Mouse (Mus musculus) CD4-positive helper T cell, adult 2 months (primary cell): ENCODE measurements at regions not wholly inside any gene's neighbourhood (a gene's known extent, or its start where the extent isn't known, plus 50 kb on each side); places are given as distances from the start of the nearest gene placed in this dataset.

ENCODE experiments used
- DNase-seq: peaks from one replicate; pipeline ENCODE4 v3.0.0-alpha.2; 2012; ENCODE audit warnings: low read depth, missing footprints, low spot score

DNA sequence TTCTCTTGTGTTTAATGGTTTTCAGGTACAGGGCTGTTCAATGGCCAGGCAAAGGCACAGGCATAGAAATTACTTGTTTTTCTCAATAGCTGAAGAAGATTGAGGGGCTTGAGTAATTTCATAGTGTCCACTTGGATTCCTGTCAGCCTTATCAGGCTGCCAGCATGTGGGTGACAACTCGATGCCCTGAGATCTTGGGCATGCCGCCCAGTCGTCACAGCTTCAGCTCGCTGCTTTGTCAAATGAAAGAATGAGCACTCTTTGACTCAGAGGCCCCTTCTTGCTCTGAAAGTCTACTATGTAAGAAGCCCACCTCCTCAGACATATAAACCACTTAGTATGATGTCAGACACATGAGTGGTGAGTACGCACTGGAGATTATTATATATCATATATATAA, 272.6 kb downstream of the Rwdd3 start:
- DNase-seq = no peak

DNA sequence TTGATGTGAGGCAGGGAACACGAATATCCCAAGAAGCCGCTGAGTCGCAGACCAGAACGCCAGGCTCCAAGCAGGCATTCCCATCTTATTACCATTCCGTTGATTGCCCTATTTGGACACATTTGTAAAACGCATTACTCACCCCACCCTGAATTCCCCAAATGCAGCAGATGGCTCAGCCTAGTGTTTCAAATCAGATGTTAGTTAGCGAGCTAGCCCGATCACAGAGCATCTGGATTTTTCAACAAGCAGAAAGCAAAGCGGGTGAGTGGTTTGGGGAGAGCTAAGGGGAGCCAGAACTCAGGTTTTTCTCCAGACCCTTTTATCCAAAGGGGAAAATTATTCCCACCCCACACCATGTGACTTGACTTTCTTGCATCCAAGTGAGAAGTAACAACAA, 273.2 kb downstream of the Rwdd3 start:
- DNase-seq = no peak

DNA sequence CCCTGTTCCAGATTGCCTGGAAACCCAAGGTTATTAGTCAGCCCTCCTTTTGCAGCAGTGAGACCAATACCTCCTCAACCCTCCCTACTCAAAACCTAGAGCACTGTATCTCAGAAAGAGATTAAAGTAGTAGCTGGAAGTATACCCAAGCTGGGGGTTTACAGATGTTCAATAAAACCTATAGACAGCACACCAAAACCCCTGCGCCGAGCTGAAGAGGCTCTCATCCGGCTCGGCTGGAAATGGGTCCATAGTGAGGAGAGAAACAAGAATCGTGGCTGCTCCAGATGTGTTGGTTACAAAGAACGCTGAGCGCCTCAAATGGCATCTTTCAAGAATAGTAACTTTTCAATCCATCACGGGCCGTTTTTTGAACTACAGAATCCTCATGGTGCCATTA, 273.7 kb downstream of the Rwdd3 start:
- no peak for DNase-seq

- DNase-seq = no peak
Measured at GRCm38 (mm10) chr3:120897221-120897620, 274.3 kb downstream of the Rwdd3 start.

GRCm38 (mm10) chr3:120886063-120886841, 285.2 kb downstream of the Rwdd3 start:
- no peak for DNase-seq

DNA sequence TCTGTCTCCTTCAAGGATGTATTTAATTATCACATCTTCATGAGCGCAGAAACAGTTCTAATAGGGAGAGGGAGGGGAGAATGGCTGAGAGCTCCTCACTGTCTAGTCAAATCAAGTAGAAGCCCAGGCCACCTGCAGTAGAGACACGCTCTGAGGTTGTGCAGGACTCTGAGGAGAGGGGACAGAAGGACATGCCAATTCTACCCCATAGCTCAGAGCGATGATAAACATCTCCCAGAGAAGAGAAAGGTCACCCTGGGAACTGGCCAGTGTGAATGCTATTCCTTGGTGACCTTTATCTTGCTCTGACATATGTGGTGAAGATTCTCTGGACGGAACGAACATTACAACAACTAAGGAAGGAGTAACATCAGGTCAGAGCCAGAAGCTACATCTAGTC, 286.1 kb downstream of the Rwdd3 start:
- DNase-seq = no peak

DNA sequence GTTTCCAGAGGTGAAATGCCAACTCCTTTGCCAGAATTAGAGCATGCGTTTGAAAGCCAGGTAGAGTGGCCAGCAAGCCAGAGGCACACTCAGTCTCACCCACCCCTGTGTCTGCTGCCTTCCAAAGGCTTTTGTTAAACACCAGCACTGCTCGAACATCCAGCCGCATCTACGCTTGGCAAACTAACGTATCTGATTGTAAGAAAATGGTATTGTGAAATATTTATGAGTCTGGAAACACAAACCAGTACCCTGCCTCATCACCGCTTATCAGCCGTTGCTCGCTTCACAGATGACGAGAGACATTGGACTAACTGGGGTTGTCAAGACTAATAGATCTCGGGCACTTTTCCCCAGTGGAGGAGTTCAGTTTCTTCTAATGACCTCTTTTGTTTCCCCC, 287.3 kb downstream of the Rwdd3 start:
- DNase-seq = no peak

DNA sequence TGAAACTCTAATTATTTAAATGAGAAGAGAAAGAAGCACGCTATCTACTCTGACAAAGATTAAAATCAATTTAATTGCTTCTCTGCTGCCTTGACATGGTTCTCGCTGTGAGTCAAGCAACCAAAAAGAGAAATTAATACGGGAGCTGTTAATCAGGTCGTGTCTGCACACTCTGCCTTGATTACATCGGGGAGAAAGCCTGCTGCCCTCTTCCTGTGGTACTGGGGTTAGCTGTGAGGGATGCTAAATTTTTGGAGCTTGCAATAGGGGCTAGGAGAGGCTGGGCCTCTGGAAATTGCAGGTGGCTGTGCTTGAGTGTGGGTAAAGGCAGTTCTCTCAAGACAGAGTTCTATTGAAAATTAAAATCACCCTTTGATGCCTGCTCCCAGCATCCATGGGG, 287.8 kb downstream of the Rwdd3 start:
- no peak for DNase-seq

DNA sequence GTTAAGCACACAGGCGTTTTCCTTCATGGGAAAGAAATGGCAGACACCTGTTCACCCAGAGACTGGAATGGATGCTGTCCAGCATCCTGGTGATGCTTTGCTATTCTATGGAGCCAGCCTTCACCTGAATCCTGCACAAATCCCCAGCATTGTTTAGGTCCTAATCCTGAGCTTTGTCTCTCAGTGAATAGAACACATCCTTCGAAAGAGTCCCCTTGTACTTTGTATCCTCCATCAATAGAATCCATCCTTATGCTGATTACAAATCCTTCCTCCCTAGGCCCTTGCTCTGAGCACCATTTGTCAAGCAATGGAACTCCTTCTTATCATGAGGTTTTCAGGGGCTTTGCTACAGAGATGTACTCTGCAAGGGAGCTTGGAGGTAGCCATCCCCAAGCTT, 292.1 kb downstream of the Rwdd3 start:
- DNase-seq = no peak

- DNase-seq = no peak
Measured at GRCm38 (mm10) chr3:120875740-120876139, 295.8 kb downstream of the Rwdd3 start.

DNA sequence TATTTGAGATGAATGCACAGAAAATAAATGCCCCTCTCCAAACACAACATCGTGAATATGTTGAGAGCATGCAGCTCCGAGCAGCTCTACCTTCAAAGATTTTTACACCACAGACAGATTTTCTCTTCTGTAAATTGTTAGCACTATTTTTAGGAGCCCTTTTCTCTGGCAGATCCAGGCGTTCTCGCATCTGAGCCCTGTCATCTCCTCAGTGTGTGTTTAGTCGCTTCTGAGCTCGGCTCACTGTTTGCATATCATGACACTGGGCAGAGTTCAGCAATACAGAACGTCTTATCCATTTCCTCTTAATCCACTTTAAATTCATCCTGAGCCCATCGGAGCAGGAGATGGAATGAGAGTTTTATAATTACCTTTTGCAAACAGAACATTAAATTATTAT, 306.5 kb downstream of the Rwdd3 start:
- DNase-seq = no peak

DNA sequence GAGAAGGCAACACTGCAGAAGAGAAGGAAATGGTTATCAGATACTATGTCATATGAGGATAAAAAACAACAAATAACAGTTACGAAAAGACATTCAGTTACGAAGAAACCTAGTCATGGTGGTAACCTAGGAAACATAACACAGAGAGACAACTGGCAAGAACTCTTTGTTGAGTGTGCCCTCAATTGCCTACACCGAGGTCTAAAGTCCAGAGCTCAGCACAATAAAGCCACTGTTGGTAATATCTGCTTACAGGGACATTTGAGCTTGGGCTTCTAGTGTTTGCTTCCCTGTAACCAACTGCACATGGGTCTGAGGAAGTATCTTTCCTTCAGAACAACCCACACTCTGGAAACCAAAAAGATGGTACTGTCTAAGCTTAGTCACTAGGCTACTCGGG, 309.9 kb downstream of the Rwdd3 start:
- DNase-seq = no peak

GRCm38 (mm10) chr3:120858281-120858680, 313.2 kb downstream of the Rwdd3 start:
- DNase-seq = no peak

DNA sequence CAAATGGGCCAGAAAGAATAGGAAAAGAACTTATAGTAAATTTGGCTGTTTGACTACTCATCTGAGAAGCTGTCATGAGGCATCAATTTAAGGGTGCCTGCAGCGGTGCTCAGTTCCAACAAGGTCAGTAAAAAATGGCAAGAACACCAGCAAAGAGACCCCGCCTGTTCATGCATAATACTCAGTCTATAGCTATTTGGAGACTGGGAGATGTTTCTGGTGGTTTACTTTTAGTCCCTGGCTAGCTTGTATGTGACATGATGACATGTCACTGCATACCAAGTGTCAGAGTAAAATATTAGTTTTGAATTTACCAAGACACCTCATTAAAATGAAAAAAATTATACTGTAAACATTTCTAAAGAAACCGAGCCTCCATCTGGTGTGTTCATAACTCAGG, 317.2 kb downstream of the Rwdd3 start:
- DNase-seq = no peak

DNA sequence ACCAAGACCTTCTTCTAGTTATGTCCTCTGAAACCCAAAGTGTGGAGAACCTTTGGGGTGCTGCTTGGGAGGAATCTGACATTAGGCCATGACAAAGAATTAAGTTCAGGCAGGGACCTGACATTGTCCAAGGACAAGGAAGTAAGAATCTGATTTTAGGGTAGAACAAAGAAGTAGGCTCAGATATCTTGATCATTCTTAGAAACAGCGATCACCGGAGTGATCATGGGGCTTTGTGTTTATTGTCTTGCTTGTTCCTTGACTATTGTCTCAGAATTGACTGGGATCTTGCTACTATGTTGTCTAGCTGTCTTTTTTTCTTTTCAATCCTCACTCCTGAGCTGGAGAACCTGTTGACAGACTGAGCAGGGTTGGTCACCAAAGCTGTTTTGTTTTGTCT, 327.9 kb downstream of the Rwdd3 start:
- DNase-seq = no peak

GRCm38 (mm10) chr3:120823536-120823935, 348.0 kb downstream of the Rwdd3 start:
- no peak for DNase-seq

GRCm38 (mm10) chr3:120811901-120812300, 359.6 kb downstream of the Rwdd3 start:
- no peak for DNase-seq

GRCm38 (mm10) chr3:120810527-120810926, 361.0 kb downstream of the Rwdd3 start:
- DNase-seq = no peak

DNA sequence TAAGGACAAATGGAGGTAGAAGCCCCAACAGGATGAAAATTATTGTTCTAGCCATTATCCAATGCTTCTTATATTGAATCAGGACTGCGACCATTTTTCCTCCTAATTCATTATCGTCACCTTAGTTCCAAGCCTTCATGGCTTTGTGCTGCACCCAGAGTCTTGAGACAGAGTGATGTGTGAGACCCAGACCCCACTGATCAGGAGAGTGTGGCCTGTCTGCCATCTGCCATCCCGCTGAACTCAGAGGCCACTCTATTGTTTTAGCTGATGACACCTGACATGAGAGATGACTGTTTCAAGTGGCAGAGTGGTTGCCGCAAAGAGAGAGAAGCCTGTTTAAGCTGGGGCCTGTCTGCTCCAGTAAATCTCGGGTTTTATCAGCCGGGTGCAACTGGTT, 361.4 kb downstream of the Rwdd3 start:
- DNase-seq = no peak

DNA sequence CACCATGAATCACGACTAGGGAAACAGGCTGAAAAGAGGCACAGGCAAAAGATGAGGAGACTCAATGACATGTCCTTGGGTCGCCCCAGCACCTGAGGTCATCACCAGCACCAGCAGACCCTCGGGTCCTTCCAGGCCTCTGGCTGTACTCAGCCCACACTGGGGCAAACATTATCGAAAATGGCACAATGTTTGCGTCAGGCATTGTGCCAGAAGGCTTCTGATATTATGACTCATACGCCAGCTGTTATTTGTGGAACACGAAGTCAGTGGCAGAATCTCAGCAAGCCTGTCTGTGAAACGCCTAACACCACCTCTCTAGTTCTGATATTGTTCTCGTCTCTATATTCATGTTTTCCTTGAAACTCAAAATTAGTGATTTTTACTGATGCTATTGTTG, 384.8 kb downstream of the Rwdd3 start:
- DNase-seq = no peak

DNA sequence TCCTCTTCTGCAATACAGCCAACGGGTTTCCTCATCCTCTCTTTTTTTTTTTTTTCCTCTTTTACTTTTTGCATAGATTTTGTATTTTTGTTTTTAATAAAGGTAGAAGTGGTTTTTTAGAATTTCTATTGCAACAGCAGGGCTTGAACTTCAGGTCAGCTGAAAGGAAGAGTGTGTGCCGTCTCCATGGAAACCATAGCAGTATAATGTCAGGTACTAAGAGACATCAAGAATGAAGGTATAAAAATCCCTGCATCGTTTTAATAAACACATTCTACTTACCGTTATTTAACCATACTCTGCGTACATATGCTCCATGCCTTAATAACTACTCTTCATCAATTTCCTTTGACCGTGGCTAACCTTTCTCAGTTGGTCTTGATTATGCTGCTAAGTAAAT, 390.0 kb downstream of the Rwdd3 start:
- no peak for DNase-seq

- no peak for DNase-seq
Measured at GRCm38 (mm10) chr3:120779091-120779490, 392.4 kb downstream of the Rwdd3 start.

DNA sequence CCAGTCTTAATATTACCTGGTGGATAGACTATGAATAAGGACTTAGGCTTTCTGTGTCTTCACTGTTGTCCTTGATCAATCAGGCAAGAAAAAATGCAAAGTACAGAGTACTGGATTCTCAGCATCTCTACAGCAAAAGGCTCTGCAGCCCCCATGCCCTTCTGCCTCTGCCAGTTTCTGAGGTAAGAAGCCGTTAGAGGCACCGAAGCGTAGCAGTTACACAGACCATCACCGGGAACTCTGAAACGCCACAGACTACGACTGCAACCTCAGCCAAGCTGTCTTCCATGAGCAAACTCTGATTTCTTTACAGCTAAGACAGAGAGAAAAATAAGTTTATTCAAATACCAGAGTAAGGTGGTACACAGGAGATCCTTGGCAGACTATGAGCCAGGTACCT, 396.5 kb downstream of the Rwdd3 start:
- DNase-seq = no peak

DNA sequence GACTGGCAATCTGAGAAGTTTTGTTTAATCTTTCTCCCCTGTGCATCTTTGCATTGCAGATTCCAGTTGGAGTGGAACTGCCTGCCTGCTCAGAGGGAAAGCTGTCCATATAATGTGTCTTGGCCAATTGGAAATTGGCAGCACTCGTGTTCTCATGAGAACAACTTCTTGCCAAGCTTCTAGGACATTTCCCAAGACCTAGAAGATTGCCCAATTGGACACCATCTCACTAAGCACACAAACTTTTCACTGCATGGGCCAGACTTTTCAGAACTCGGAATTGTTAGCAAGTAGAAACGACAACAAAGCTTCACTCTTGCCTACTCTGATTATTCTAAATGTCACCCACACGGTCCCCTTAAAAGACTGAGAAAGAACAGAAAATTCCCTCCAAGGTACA, 409.8 kb downstream of the Rwdd3 start:
- no peak for DNase-seq
